Mouse (Mus musculus): ENCODE results near the gene Gcsam.

The Gcsam gene

DNA sequence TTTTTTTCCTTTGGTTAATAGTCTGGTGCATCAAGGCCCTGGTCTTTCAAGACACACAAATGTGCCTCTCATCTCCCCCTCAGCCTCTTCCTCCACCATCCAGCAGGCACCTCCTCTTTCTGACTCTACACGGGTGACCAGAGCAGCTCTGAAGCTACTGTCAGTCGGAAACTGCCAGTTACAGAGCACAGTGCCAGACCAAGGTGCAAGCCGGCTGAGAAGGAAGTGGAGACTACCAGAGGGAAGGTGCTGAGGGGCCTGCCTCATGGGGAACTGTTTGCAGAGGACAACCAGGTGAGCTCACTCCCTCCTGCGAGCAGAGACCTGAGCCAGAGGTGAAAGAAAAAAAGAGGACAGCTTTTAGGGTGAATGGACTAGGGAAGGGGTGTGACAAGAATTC, at the start of gene Gcsam:
TSS of gene Gcsam (plus strand) at position 114 of the 400 bp plus-strand sequence.
- DNase-seq (ENCODE audit: low spot score in 2 of 2), result no peak

- DNase-seq (ENCODE audit: low spot score in 2 of 2), result no peak
These were observed 48.4 kb upstream of the Gcsam start for GRCm38 (mm10) chr16:45561747-45562146.

DNA sequence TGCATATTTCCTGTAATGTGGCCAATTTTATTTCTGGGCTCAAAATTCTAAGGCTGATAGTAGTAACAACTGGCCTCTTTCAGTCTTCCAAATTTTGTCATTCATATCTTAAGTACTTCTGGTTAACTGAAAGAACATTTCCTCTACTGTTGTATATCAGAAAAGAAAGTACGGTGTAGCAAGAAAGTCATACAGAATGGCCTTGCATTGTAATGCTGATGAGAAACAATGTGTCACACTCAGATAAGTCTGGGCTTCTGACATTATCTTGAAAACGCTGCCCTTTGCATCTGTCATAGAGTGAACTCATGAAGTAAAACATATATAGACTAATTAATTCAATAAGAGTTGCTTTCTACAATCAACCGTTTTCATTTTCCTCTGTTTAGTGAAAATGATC, 37.9 kb upstream of the Gcsam start:
- DNase-seq (ENCODE audit: low spot score in 2 of 2), result no peak

GRCm38 (mm10) chr16:45579883-45580282, 30.3 kb upstream of the Gcsam start:
- DNase-seq (ENCODE audit: low spot score in 2 of 2), result no peak

DNA sequence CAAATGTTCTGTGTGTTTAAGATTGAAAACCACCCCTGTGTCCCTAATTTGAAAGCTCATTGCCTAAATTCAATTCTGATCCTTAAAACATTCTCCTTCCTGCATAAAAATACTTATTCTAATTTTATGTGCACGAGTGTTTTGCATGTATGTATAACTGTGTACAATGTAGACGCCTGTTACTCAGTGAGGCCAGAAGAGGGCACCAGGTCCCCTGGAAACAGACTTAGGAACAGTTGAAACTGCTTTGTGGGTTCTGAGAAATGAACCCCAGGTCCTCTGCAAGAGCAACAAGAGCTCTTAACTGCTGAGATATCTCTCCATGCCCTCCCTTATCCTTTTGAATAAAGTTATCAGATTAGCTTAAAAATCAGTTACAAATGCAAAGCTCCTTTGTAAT, 27.7 kb upstream of the Gcsam start:
- DNase-seq (ENCODE audit: low spot score in 2 of 2), result no peak

DNA sequence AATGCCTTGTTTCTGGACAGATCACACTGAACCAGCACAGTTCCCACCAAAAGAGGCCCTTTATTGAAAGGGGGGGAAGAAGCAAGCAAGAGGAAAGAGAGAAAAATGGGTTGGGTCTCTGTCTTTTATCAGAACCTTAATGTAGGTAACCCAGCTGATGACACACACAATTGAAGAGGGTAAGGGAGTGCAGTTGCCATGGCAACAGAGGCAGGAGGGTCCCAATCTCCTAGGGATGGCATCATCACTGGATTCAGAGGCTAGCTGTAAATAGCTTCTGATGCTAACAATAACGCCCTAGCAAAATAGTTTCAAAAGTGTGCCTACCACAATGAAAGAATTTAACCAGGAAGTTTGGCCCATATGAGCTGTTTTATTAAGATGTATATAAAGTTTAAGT, 16.5 kb upstream of the Gcsam start:
- no peak for DNase-seq (ENCODE audit: low spot score in 2 of 2)

DNA sequence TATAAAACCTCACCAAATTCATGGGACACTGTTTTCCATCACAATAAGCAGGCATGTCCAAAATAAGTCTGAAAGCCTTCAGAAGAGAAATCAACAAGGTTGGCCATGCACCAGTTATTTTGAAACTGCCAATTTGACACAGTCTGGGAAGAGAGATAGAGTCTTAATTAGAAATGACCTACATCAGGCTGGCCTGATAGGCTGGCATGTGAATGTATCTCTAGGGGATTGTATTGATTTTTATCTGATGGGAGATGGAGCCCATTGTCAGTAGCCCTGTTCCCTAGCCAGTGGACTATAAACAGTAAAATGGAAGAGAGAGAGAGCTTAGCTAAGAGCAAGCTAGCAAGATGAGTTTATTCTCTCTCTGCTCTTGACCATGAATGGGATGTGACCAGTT, 14.7 kb upstream of the Gcsam start:
- no peak for DNase-seq (ENCODE audit: low spot score in 2 of 2)

- DNase-seq (ENCODE audit: low spot score in 2 of 2), result peak in 1 of 2 experiments; percentile 34
These were observed 1.7 kb upstream of the Gcsam start for GRCm38 (mm10) chr16:45608481-45608954.

- peak in 1 of 2 experiments; percentile 16 for DNase-seq (ENCODE audit: low spot score in 2 of 2)
These were observed 880 bp upstream of the Gcsam start for GRCm38 (mm10) chr16:45609300-45609699.

GRCm38 (mm10) chr16:45613247-45613646, 3.1 kb downstream of the Gcsam start:
- no peak for DNase-seq (ENCODE audit: low spot score in 2 of 2)

- no peak for DNase-seq (ENCODE audit: low spot score in 2 of 2)
These were observed 5.8 kb downstream of the Gcsam start for GRCm38 (mm10) chr16:45615944-45616343.

GRCm38 (mm10) chr16:45619751-45620375, 9.7 kb downstream of the Gcsam start:
- DNase-seq (ENCODE audit: low spot score in 2 of 2), result no peak

DNA sequence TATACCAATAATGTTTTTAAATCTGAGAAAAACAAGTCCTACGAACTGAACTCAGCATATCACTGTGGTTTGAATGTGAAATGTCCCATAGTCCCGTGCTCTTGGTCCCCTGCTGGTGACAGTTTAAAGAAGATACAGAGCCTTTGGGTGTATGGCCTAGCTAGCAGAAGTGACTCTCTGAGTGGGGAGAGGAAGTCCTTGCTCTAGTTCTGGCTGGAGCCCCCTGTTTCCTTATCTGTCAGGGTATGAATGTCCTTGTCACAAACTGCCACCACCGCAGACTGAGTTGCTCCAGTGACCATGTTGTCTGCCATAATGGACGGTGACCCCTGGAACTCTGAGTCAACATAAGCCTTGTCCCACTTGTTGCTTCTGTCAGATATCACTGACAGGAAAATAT, 13.1 kb downstream of the Gcsam start:
- DNase-seq (ENCODE audit: low spot score in 2 of 2), result no peak

GRCm38 (mm10) chr16:45624791-45625190, 14.6 kb downstream of the Gcsam start:
- DNase-seq (ENCODE audit: low spot score in 2 of 2), result no peak

DNA sequence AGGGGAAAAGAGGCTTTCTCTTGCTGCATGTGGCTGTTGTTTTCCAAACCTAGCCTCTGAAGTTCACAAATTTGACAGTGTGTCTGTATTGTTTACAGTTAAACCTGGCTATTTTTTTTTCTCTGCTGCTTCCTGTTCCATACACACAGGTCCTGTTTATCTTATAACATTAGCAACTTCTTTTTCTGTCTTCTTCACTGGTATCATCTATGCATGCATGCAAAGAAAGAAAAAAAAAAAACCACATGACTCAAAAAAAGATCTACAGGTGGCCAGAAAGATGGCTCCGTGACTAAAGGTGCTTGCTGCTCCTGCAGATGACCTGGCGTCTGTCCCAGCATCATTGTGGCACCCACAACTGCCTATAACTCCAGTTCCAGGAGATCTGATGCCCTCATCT, 15.2 kb downstream of the Gcsam start:
- no peak for DNase-seq (ENCODE audit: low spot score in 2 of 2)

GRCm38 (mm10) chr16:45629497-45630105, 19.4 kb downstream of the Gcsam start:
- DNase-seq (ENCODE audit: low spot score in 2 of 2), result no peak

- DNase-seq (ENCODE audit: low spot score in 2 of 2), result peak; percentile 23 to 75
These were observed 20.3 kb downstream of the Gcsam start for GRCm38 (mm10) chr16:45630347-45630960.

GRCm38 (mm10) chr16:45632420-45632819, 22.2 kb downstream of the Gcsam start:
- no peak for DNase-seq (ENCODE audit: low spot score in 2 of 2)

- no peak for DNase-seq (ENCODE audit: low spot score in 2 of 2)
These were observed 25.6 kb downstream of the Gcsam start for GRCm38 (mm10) chr16:45635826-45636225.

GRCm38 (mm10) chr16:45640070-45640762, 30.0 kb downstream of the Gcsam start:
- no peak for DNase-seq (ENCODE audit: low spot score in 2 of 2)

DNA sequence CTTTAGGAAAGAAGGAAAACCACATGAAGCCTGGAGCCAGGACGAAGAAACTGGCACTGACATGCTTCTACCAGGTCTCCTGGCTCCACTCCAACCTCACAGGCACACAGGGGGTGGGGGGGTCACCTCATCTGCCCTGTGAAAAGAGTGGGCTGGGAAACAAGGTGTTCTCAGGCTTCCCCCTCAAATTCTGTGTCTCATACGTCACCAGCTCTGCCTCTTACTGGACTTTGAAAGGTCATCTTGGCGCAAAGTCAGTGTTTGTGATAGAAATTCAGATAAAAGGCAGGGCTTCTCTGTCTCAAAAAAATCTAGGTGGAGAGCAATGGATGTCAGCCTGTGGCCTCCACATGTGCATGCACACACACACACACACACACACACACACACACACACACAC, 31.1 kb downstream of the Gcsam start:
- no peak for DNase-seq (ENCODE audit: low spot score in 2 of 2)

DNA sequence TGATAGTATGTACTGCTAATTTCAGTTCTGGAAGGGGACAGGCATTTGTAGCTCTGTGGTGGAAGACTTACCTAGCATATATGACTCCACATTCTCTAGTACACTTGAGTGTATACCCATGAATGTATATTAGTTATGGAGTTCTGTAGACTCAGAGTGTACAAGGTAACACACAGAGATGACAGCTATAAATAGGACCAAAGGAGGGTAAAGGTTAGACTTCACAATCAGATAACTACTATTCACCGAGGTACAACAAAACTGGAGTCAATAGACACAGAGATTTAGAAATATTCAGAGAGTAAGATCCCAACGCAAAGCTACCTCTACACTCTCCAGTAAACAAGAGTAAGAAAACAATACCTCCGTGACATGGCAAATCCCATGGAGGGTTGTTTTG, 33.8 kb downstream of the Gcsam start:
- DNase-seq (ENCODE audit: low spot score in 2 of 2), result no peak

- DNase-seq (ENCODE audit: low spot score in 2 of 2), result no peak
These were observed 34.2 kb downstream of the Gcsam start for GRCm38 (mm10) chr16:45644380-45644779.
